Mouse (Mus musculus): ENCODE data around the gene Ccna2. TPM values are rescaled to one million over a fixed set of nuclear protein-coding genes. Genes with fewer than 3 reads are reported as not detected.
"Not testable (repeated sequence)": the region's sequence is repeated elsewhere in the genome, so short reads cannot be mapped to it uniquely, and the experiment has no call there.

Gene Ccna2
- not detected for total RNA-seq (2021)
- long read RNA-seq, experiment 1: 0 reads
- long read RNA-seq, experiment 2: 0 reads

DNA sequence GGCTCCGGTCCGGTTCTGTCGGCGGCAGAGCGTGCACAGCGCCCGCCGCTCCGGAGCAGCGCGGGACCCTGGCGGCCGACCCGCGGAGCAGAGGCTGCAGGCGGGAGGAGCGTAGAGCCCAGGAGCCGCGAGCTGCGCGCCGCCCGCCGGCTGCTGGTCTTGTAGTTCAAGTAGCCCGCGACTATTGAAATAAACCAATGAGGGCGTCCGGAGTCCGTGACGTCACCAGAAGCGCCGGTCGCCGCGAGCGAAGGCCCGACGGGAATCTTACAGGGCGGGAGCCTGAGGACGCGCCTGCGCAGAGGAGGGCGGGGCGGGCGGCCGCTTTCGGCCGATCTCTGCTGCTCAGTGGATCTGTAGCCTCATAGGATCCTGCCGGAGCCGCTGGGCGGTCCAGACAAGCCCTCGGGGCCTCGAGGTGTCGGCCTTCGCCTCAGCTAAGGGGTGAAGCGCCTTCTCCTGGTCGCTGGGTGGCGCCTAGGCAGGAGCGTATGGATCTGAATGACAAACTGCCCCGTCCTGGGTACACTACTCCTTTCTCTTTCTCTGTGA, at the start of gene Ccna2:
Ccna2 (minus strand) TSS at position 324 of the 552 bp plus-strand sequence.
- peak; percentile 97 for DNase-seq (ENCODE audit: low spot score)

DNA sequence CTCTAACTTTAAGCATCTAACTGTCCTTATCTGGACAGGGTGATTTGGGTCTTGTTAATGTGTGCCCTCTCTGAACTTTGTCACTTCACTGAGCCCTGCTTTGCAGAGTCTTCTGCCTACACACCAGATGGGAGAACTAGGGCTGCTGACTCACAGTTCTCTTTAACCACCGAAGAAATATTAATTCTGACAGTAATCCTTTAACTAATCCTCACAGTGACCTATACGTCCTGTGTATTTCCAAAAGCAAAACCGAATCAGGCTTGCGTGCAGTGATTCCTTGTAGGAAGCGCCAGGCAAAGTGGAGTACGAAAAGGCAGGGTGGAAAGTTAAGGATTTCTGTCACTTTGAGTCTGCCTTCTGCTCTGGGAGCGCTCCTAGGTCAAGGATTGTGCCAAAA, 46.2 kb upstream of the Ccna2 start:
- no peak for DNase-seq (ENCODE audit: low spot score)

DNA sequence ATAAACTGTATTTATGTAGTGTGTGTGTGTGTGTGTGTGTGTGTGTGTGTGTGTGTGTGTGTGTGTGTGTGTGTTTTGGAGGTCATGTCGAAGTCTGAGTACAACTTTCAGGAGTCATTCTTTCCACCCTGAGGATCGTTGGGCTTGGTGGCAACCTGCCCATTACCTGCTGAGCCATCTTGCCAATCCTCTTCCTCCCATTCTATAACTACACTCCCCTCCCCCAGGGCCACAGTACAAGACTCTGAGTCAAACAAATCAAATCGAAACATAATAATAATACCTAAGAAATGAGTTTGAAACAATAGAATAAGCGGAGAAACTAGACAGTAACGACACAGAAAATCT, 41.9 kb upstream of the Ccna2 start:
- DNase-seq (ENCODE audit: low spot score): no peak

DNA sequence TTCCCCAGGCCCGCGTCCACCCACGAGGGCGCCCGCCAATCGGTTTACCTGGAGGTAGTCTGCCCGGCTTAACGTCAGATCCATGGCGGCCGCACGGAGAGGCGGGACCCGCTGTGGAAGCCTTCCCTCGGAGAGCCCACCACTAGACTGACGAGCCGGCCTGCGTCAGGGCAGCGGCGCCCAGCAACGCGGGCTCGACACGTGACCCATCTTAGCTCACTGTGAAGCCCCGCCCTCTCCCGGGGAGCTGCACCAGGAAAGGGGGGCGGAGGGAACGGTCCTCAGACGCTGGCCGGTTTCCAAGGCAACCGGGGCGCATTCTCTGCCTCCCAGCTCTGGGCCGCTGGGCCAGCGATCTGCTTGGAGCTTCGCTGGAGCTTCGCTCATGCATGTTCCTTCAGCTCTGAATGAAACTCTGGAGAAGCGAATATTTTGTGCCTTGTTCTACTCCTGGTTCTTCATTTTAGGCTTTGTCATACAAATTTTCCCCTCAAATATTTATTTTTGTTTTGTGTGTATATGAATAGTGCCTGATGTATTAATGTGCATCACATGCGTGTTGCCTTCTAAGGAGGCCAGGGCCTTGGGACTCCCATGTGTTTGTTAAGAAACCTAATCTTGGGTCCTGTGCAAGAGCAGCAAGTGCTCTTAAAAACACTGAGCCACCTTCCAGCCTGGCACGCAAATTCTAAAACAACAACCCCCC, 41.4 kb upstream of the Ccna2 start, which contains the start of gene Bbs7:
Bbs7 (minus strand) TSS at position 276 of the 706 bp plus-strand sequence.
- peak; percentile 90 for DNase-seq (ENCODE audit: low spot score)

DNA sequence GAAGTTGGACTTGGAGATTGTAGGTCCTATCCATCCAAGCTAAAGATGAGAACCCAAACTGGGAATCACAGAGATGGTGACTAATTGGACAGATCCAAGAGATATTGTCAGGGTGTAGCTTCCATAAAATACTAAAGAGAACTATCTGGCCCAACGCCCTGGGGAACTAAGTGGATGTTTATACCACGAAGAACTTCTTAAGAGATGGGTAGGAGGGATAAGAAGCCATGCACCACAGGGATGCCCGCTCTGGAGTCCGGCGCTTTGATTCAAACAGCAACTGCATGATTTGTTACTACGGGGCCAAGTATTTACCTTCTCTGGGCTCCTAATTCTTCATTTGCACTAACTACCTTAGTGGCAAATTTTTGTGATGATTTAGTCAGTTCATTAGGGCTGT, 40.7 kb upstream of the Ccna2 start:
- no peak for DNase-seq (ENCODE audit: low spot score)

DNA sequence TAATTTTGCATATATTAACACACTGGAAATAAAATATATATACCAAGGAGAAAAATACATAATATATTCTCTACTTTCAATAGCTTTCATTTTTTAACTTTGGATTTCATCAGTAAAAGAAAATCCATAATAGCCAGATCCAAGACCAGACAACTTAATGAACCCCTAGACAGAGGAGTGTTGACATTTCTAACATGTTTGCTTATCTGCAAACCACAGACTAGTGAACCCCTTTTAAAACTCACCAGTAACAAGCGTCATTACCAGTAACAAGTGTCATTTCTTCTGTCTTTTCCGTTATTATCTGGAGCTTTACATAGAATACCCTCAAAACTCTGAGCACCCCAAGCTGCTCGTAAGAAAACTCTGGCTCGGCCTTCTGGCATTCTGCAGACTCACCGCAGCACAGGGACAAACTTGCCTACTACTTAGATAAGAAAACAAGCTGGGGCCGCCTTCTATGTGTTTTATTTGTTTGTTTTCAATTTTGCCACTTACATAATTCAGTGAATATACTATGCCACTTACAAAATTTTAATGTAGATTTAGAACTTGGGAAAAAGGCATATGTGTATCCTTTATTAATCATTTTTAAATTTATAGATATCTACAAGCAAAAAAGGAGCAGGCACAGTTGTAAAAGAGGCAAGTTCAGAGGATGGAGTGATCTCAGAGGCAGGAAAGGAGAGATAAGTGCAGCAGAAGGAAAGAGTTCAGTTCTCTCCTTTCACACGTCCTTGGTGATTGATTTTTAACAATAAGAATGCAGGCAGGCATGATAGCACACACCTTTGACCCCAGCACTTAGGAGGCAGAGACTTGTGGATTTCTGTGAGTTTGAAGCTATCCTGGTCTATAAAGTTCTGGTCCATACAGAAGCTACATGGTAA, 34.2 kb upstream of the Ccna2 start:
- DNase-seq (ENCODE audit: low spot score): no peak

DNA sequence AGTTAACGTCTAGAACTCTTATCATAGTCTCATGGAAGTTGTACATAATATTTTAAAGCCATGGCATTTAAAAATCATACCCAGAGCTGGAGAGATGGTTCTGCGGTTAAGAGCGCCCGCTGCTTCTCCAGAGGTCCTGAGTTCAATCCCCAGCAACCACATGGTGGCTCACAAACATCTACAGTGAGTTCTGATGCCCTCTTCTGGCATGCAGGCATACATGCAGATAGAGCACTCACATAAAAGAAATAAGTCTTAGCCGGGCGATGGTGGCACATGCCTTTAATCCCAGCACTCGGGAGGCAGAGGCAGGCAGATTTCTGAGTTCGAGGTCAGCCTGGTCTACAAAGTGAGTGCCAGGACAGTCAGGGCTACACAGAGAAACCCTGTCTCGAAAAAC, 27.8 kb upstream of the Ccna2 start:
- DNase-seq (ENCODE audit: low spot score): not testable (repeated sequence)

DNA sequence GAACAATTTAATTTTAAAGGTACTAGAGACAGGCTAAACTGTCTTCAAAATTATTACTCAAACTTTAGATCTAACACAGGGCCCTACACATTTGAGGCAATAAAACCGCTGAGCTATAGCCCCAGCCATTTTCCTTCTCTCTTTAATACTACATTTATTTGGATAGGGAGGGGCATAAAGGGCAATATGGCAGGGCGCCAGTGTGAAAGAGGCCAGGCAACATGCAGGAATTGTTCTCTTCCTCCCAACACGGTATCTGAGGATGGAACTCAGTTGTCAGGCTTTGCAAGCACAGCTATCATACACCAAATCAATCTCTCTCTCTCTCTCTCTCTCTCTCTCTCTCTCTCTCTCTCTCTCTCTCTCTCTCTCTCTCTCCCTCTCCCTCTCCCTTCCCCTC, 26.9 kb upstream of the Ccna2 start:
- DNase-seq (ENCODE audit: low spot score): no peak

DNA sequence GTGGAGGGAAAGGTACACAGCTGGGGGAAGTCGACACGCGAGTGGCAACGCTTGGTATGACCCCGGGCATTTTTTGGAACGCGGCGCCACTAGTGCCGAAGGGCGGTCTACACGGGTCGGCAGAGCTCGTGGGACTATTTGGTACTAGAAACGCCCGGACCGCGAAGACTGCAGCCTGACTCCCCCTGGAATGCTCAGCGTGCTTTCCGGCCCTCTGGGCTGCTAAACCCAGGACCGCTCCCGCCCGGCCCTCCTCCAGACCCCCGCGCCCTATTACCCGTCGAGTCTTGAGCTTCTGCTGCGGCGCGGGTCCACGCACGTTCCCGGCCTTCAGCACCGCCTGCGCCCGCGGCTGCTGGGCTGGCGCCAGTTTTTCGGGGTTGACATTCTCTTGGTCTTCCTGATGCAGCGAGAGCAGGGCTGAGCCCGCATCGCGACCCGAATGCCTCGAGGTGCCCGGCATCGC, 556 bp downstream of the Ccna2 start:
- DNase-seq (ENCODE audit: low spot score): peak; percentile 5

DNA sequence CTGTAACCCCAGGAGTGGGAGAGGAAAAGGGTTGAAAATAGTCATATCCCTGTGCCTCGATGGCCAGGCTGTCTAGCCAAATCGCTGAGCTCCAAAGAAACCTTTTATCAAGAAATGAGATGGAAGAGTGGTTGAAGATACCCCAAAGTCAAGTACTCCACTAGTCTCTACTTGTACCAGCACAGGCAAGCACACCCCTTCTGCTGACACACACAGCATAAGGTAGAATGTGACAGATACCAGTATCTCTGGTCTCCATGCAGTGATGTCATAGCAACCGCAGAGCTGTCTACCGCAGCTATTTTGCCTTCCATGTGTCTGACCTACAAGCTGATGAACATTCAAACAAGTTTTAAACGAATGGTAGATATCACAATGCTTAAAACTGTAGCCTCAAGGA, 2.1 kb downstream of the Ccna2 start:
- DNase-seq (ENCODE audit: low spot score): no peak

DNA sequence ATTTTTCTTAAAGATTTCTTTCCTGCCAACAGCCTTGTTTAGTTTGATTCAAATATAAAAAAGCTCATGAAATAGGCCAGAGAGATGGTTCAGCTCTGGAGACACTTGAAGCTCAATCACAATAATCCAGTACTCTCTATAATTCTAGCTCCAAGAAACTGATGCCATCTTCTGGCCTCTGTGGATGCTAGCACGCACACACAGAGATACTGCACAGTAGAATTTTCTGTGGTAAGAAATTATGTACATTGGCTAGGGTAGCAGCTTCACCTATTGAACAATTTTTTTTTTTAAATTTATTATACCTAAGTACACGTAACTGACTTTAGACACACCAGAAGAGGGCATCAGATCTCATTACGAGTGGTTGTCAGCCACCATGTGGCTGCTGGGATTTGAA, 8.3 kb downstream of the Ccna2 start:
- DNase-seq (ENCODE audit: low spot score): no peak

DNA sequence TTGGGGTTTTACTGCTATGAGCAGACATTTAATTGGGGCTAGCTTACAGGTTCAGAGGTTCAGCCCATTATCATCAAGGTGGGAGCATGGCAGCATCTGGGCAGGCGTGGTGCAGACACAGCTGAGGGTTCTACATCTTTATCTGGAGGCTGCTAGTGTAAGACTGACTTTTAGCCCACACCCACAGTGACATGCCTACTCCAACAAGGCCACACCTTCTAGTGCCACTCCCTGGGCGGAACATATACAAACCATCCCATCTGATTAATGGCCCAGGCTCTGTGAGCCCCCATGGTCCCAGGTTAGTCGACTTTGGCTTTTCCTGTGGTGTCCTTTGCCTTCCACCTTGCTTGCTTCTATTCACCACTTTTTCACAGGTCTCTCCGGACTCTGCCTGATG, 12.3 kb downstream of the Ccna2 start:
- DNase-seq (ENCODE audit: low spot score): no peak

DNA sequence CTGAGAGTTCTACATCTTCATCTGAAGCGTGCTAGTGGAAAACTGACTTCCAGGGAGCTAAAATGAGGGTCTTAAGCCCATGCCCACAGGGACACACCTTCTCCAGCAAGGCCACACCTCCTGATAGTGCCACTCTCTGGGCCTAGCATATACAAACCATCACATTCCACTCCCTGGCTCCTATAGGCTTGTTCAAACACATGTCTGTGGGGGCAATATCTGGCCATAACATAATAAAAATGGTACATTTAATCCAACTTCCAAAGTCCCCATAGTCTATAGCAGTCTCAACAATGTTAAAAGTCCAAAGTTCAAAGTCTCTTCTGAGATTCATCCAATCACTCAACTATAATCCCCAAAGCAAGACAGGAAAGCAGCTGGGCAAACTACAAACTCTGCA, 14.3 kb downstream of the Ccna2 start:
- DNase-seq (ENCODE audit: low spot score): no peak

DNA sequence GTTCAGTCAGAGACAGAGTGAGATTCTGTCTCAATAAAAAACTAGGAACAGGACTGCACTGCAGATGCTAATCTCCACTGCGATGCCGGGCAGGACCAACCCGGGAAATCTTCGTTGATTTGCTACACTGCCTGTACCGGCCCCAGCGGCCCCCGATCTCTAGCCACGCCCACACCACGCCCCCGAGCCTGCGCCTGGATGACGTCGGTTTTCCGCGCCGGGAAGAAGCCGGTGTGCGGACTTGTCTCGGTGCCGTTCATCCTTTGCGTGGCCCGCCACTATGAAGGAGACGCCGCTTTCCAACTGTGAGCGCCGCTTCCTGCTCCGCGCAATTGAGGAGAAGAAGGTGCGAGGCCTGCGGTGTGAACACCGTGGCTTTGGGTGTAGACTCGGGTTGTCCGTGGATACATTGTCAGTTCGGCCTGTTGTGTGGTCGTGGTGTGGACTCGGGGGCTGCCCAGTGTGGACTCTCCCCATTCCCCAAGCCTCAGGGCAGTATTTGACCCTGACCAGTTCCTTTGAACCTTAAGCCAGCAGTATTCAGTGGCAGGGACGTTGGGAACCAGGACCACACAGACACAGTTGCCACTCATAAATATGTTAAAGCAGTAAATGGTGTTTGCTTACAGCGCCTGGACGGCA, 19.4 kb downstream of the Ccna2 start, which contains the start of gene Exosc9:
Exosc9 (plus strand) TSS at position 201 of the 642 bp plus-strand sequence.
- peak; percentile 94 for DNase-seq (ENCODE audit: low spot score)

DNA sequence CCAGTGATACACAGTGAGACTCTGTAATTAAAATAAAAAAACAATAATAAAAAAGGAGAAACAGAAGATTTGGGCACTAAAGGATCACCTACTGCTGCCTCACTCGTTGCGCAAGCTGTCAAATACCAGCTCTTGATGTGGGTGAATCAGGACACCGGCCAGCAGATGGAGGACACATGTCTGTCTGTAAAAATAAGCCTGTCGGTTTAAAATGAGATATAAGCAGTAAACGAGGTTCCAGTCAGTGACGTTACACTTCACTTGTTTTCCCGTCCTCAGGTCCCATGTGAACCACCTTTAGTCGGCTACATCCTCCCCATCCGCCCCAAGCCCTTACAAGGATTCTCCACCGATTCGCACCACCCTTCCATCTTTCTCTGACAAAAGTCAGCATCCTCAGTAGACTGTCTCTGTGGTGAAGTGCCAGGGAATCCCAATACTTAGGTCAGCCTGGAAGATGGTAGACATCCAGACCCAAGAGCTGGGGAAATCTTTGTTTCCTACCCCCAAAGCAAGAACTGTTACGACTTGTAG, 20.0 kb downstream of the Ccna2 start:
- no peak for DNase-seq (ENCODE audit: low spot score)

DNA sequence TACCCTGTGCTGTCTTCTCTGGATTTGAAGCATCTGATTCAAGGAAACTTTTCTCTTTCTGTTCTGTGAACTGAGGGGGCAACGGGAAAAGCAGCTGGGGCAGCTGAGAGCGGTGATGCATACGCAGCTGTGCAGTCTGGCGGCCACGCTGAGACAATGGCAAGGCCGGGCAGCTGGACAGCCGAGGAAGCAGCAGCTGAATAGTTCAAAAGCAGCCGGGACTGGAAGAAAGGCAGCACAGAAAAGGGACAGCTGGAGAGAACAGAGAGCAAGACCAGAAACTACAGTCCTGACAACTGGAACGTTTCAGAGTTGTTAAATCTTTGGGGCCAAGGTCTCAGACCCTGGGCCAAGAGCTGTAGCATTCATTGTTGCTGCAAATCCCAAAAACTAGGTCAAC, 20.6 kb downstream of the Ccna2 start:
- DNase-seq (ENCODE audit: low spot score): peak; percentile 27

DNA sequence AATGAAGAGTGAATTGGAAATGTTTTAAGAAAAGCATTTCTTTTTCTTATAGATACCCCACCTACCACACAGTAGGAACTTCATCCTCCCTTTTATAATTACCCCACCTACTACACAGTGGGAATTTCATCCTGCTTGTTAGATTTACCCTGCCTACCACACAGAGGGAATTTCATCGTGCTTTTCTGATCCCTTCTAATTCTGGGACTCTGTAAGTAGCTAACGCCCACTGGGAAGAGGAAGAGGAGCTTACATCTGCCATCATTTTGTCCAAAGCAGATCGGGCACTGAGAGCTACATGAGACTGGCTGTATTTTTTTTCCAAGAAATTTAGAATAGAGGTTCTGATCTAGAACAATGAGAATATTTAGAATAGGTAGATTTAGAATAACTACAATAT, 27.0 kb downstream of the Ccna2 start:
- no peak for DNase-seq (ENCODE audit: low spot score)

DNA sequence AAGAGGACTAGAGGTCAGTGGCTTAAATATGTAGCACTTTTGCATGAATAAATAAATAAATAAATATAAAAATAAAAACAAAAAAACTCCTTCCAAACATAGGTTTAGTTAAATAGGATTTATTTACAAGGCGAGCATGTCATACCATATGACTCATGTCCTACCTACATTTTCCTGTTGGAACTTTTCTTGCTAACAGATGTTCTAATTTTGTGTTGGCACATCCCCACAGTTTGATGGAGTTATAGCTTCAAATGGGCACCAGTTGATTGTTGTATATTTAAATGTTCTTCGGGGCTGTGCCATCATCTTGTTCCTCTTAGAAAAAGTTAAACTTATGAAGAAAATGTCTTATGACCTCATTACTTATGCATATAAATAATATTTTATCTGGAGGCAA, 30.6 kb downstream of the Ccna2 start:
- DNase-seq (ENCODE audit: low spot score): no peak

DNA sequence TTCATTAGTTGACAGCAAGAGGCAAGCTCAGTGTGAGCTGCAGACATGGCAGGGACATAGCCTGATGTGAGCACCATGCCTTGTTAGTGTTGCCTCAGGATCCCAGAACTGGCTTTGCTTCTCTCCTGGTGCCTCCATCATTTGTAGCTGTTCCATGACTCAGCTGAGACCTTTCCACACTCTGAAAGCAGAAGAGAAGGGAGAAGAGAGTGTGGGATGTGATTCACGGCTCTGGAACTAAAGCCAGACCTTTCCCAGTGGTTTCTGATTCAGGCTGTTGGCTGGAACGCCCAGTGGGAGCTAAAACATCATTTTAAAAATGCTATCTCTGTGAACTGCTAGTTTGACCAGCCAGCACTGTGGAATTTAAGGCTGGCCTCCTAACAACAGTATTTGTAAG, 31.2 kb downstream of the Ccna2 start:
- peak; percentile 14 for DNase-seq (ENCODE audit: low spot score)

DNA sequence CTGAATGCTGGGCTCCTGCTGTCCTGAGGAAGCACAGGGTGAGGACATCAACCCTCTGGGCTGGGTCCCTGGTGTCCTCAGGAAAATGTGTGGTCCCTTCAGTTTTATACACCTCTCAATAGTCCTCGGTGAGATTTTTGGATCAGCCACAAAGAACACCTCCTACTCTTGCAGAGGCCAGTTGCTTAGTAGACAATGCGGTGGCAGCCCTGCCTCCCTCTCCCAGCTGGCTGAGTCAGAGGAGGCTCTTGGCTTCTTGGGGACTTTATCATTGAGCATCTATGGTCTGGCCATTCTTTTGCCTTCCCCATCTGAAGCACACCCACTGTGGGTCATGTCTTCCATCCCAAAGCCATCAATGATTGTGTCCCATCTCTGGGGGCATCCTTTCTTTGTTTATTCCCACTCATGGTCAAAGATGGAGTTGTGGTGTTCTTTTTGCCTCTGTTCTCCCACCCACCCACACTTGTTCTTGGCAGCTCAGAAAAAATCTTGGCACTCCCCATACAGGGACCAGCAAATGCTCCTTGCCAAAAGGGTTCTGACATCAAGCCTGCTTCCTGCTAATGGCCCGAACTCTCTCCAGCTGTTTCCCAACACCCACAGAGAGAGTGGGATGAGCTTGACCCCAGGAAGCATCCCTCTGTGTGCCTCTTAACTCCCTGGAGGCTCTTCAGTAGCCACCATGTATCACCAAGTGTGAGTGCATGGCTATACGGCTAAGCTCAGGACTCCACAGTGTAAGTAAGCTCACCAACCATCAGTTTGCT, 34.1 kb downstream of the Ccna2 start:
- no peak for DNase-seq (ENCODE audit: low spot score)

DNA sequence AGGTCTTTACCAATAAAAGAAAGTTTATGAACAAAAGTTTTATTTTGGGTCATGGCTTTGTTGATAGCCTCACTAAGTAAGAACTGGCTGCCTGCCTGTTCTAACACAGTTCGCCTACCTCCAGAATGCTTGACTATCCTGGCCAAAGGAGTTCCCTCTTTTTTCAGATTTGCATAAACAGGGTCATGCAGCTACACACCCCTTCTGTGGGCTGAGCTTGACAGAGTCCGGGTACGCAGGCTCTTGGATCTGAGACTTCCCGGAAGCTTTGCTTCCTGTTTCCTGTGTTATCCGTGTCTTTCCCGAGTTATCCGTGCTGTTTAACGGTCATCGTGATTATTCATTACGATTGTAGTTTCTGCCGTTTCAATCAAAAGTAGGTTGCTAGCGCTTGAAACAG, 35.9 kb downstream of the Ccna2 start:
- no peak for DNase-seq (ENCODE audit: low spot score)

Measured in gastrocnemius, adult 18-20 months (tissue).